Mouse (Mus musculus) limb, embryonic 11.5 days (tissue): ENCODE data around the gene Phactr1. TPM values are rescaled to one million over a fixed set of nuclear protein-coding genes. Genes with fewer than 3 reads are reported as not detected.

Source experiments
- ATAC-seq: fragments of 200-750 bp; cut with Nextera tagmentation; 2 replicates; pipeline ENCODE4 v1.8.0; 2017; ENCODE audit warnings: low read depth; ENCODE audit not compliant: insufficient number of reproducible peaks, low FRiP score, low TSS enrichment
- DNase-seq: peaks from one replicate; pipeline ENCODE4 v3.0.0-alpha.2; 2015; ENCODE audit warnings: low spot score
- H3K27ac ChIP-seq: fragments of 300-500 bp; sonication (generic); replicated peaks from 2 replicates; pipeline ENCODE4 v1.5.1; 2014; ENCODE audit warnings: low read depth, mild to moderate bottlenecking, low read length
- H3K27me3 ChIP-seq: fragments of 300-500 bp; sonication (generic); 2 replicates; pipeline ENCODE4 v1.6.1; 2014; ENCODE audit warnings: mild to moderate bottlenecking, low read length, mixed read lengths; ENCODE audit not compliant: control insufficient read depth, insufficient read depth
- H3K36me3 ChIP-seq: fragments of 300-500 bp; sonication (generic); 2 replicates; pipeline ENCODE4 v1.6.1; 2014; ENCODE audit warnings: mild to moderate bottlenecking, low read length, moderate library complexity, mixed read lengths; ENCODE audit not compliant: control insufficient read depth, insufficient read depth
- H3K4me1 ChIP-seq: fragments of 300-500 bp; sonication (generic); 2 replicates; pipeline ENCODE4 v1.6.1; 2014; ENCODE audit warnings: low read length, mixed read lengths; ENCODE audit not compliant: control insufficient read depth, insufficient read depth
- H3K4me2 ChIP-seq: fragments of 300-500 bp; sonication (generic); 2 replicates; pipeline ENCODE4 v1.6.1; 2014; ENCODE audit warnings: low read depth, mild to moderate bottlenecking, moderate library complexity; ENCODE audit not compliant: severe bottlenecking
- H3K4me3 ChIP-seq: fragments of 300-500 bp; sonication (generic); 2 replicates; pipeline ENCODE4 v1.5.1; 2014; ENCODE audit warnings: low read depth, low read length
- H3K9ac ChIP-seq: fragments of 300-500 bp; sonication (generic); 2 replicates; pipeline ENCODE4 v1.6.1; 2014; ENCODE audit warnings: mild to moderate bottlenecking, low read length
- H3K9me3 ChIP-seq: fragments of 300-500 bp; sonication (generic); 2 replicates; pipeline ENCODE4 v1.6.1; 2016; ENCODE audit warnings: low read length; ENCODE audit not compliant: control insufficient read depth
- WGBS: fragments of 180-500 bp; shearing (Covaris S2); extraction: QIAGEN DNeasy Blood & Tissue Kit; methylation state at CpG from one replicate; pipeline ENCODE4 v1.1.7; 2014; 5-methylcytosine and 5-hydroxymethylcytosine counted together
- polyA plus RNA-seq: library from polyadenylated mRNA; unstranded; fragments of >200 nt; fragmentation: Nextera tagmentation; extraction: Ambion mirVana; gene quantifications from 2 replicates; pipeline ENCODE4 v1.2.1, GENCODE M21; 2014

Gene Phactr1
- polyA plus RNA-seq, 1 experiment from 2014 or later, result 5.4 TPM

DNA sequence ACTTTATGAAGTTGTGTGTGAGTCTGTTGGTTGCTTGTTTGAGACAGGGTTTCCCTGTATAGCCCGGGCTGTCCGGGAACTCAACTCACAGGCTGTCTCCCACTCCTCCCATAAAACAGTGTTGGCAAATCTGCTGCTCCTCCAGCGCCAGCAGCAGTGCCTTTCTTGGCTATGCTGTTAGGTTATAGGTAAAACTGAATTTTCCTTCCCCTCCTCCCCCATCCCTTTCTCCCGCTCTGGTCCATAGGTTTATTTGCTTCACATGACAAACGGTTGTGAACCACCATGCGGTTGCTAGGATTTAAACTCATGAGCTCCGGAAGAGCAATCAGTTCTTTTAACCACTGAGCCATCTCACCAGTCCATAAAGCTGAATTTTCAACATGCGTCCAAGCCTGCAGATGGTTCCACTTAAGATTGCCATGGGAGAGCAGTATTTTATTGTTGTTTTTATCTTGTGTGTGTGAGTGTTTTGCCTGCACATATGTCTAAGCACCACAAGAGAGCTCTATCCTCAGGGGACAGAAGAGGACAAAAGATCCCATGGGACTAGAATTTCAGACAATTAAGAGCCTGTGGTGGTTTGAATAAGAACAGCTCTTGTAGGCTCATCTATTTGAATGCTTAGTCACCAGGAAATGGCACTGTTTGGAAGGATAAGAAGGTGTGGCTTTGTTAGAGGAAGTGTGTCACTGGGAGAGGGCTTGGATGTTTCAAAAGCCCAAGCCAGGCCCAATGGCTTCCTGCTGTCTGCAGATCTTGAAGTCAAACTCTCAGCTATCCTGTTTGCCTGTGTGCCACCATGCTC is 503.0 kb downstream of the Phactr1 start:
- Histone ChIP-seq H3K4me2 (peak overlapping the region; percentile 45), H3K9ac (no peak overlapping the region), H3K27me3 (no peaks in the 10 kb centered on the region), H3K36me3 (no peaks in the 10 kb centered on the region), H3K27ac (0 out of 2 replicates have a peak overlapping the region, but pooled peaks have one; percentile 3), H3K4me1 (peaks cover 2% of the 10 kb centered on the region; the same call in 1 of the 2 replicates), H3K4me3 (peak overlapping the region; percentile 24), H3K9me3 (no peaks in the 10 kb centered on the region)
- ATAC-seq (no peak), DNase-seq (peak; percentile 64)
- 24% methylated on average over 8 of the region's 8 CpGs for WGBS

DNA sequence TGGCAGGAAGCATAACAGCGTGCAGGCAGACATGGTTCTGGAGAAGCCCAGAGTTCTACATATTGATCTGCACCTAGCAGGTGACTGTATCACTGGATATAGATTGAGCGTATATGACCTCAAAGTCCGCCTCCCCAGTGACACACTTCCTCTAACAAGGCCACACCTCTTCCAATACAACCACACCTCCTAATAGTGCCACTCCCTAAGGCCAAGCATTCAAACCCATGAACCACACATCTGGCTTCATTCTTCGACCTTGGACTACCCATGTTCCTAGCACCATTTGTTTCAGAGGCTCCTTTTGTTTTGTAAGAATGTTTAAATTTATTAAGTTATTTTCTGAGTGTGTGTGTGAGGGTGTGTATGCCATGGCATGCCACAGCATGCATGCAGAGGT is 507.3 kb downstream of the Phactr1 start:
- no peaks in the 10 kb centered on the region for H3K4me1 ChIP-seq
- no peak overlapping the region for H3K4me2 ChIP-seq
- ATAC-seq, result no peak
- no peaks in the 10 kb centered on the region for H3K27me3 ChIP-seq
- H3K9ac ChIP-seq, result no peak overlapping the region
- no peaks in the 10 kb centered on the region for H3K9me3 ChIP-seq
- no peak overlapping the region for H3K4me3 ChIP-seq
- DNase-seq, result no peak
- H3K36me3 ChIP-seq, result no peaks in the 10 kb centered on the region
- no peak overlapping the region for H3K27ac ChIP-seq
- WGBS, result 90% methylated on average over 4 of the region's 4 CpGs
